Mouse (Mus musculus) bone marrow, adult 2 months (tissue): ENCODE measurements around the gene Lsp1. TPM values are rescaled to one million over a fixed set of nuclear protein-coding genes. Genes with fewer than 3 reads are reported as not detected.

Source experiments
- H3K27ac ChIP-seq: fragments of 200-500 bp; 2 replicates; pipeline ENCODE4 v1.5.1; 2012; ENCODE audit warnings: low read depth, mild to moderate bottlenecking, control low read depth, inconsistent platforms, low read length; ENCODE audit not compliant: control insufficient read depth, poor library complexity, insufficient read depth
- H3K4me1 ChIP-seq: fragments of 200-500 bp; 2 replicates; pipeline ENCODE4 v1.6.1; 2011; ENCODE audit warnings: low read length; ENCODE audit not compliant: control insufficient read depth, insufficient read depth
- H3K4me3 ChIP-seq: fragments of 200-500 bp; replicated peaks from 2 replicates; pipeline ENCODE3; 2011; ENCODE audit warnings: mild to moderate bottlenecking, low read depth, low read length, control low read depth; ENCODE audit not compliant: control insufficient read depth
- CTCF ChIP-seq: fragments of 200-500 bp; IDR thresholded peaks from 2 replicates; pipeline ENCODE4 v1.5.1; 2011; ENCODE audit warnings: low read length, control low read depth; ENCODE audit not compliant: control insufficient read depth, insufficient read depth
- POLR2A ChIP-seq: fragments of 200-500 bp; IDR thresholded peaks from 2 replicates; pipeline ENCODE4 v1.6.1; 2011; ENCODE audit warnings: low read depth, mild to moderate bottlenecking, control low read depth, low read length, borderline replicate concordance; ENCODE audit not compliant: control insufficient read depth
- WGBS: fragments of 180-500 bp; shearing (Covaris S2); methylation state at CpG from one replicate; pipeline ENCODE4 v1.1.7; 2018; 5-methylcytosine and 5-hydroxymethylcytosine counted together
- polyA plus RNA-seq: library from polyadenylated mRNA; stranded (reverse); fragments of >200 nt; gene quantifications from 2 replicates; pipeline ENCODE4 v1.2.4, GENCODE M21; 2011; ENCODE audit warnings: low replicate concordance; ENCODE audit not compliant: missing spikeins, insufficient read depth, insufficient read length

Lsp1 gene
- polyA plus RNA-seq, 1 experiment: 280 TPM

- H3K27ac ChIP-seq: no peak overlapping the region
- 69% methylated on average over 12 of the region's 12 CpGs for WGBS
- TF ChIP-seq POLR2A: no peak
- no peak for TF ChIP-seq CTCF
- H3K4me1 ChIP-seq: no peaks in the 10 kb centered on the region
- no peak overlapping the region for H3K4me3 ChIP-seq
Observed at GRCm38 (mm10) chr7:142510021-142510777, 49.6 kb downstream of the Lsp1 start.

DNA sequence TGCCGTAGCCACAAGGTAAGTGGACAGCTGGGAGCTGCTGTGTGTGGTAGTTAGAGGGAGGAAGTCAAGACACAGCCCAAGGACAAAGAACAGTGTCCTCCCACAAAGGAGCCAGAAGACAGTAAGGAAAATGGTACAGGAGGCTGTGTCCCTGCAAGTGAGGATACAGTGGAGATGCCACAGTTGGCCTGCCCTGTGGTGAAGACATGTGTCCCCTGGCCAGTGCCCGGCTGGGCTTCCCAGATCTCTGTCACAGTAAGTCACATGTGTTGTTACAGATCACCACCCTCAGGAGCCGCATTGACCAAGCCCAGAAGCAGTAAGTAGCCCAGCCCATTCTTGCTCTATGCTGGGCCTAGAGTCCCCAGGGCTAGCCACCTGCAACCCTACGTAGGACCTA is 53.4 kb downstream of the Lsp1 start:
- no peak overlapping the region for H3K27ac ChIP-seq
- 78% methylated on average over 4 of the region's 4 CpGs for WGBS
- no peaks in the 10 kb centered on the region for H3K4me1 ChIP-seq
- H3K4me3 ChIP-seq: no peak overlapping the region
- TF ChIP-seq CTCF (no peak), POLR2A (no peak)

GRCm38 (mm10) chr7:142516221-142516978 is 55.8 kb downstream of the Lsp1 start:
- H3K27ac ChIP-seq: no peak overlapping the region
- WGBS: 44% methylated on average over 21 of the region's 21 CpGs
- no peak for TF ChIP-seq CTCF
- TF ChIP-seq POLR2A: no peak
- no peak overlapping the region for H3K4me3 ChIP-seq
- H3K4me1 ChIP-seq: no peaks in the 10 kb centered on the region

- Histone ChIP-seq H3K4me3 (no peak overlapping the region), H3K27ac (no peak overlapping the region), H3K4me1 (no peaks in the 10 kb centered on the region)
- TF ChIP-seq POLR2A (no peak), CTCF (no peak)
- 68% methylated on average over 3 of the region's 3 CpGs for WGBS
Observed at GRCm38 (mm10) chr7:142517531-142517930, 56.9 kb downstream of the Lsp1 start.

DNA sequence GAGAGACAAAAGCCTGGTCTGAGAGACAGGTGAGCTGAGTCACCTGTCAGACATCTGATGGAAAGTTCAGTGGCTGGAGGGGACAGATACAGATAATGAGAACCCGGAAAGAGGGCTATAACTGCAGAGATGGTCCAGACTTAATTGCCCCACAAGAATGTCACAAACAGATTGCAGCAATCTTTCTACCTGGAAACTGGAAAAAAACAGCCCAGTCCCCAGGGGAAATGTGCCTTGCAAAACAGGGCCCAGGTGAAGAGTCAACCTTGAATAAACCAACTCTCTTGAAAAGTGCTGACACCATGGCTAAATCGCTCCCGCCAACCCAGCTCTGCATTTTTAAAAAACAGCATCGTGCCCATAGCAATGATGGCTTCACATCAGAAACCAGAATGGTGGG is 59.7 kb downstream of the Lsp1 start:
- H3K4me3 ChIP-seq: no peak overlapping the region
- H3K4me1 ChIP-seq: no peaks in the 10 kb centered on the region; the same call in 1 of the 2 replicates
- no peak overlapping the region for H3K27ac ChIP-seq
- WGBS: 84% methylated on average over 4 of the region's 4 CpGs
- TF ChIP-seq POLR2A: no peak
- TF ChIP-seq CTCF: no peak

DNA sequence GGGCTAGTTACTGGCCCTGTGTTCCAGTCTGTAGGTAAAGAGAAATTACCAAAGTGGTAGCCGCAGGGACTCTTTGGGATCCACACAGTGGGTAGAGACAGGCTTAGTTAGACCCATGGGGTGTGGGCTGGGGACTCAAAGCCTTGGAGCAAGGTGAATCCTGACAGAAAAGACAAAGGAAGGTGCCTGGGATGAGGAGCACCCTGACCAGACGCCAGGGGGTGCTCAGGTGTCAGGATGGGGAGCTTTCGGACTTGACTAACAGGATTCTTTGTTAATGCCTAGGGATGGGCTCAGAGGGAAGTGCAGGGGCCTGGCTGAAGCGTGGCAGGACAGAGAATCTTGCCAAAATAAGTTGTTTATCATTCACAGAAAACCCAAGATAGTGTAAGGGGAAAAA is 61.7 kb downstream of the Lsp1 start:
- no peak for TF ChIP-seq POLR2A
- peak; percentile 29; the same call in 1 of the 2 replicates for TF ChIP-seq CTCF
- Histone ChIP-seq H3K27ac (no peak overlapping the region), H3K4me1 (no peaks in the 10 kb centered on the region; the same call in 1 of the 2 replicates), H3K4me3 (no peak overlapping the region)
- 39% methylated on average over 4 of the region's 4 CpGs for WGBS

DNA sequence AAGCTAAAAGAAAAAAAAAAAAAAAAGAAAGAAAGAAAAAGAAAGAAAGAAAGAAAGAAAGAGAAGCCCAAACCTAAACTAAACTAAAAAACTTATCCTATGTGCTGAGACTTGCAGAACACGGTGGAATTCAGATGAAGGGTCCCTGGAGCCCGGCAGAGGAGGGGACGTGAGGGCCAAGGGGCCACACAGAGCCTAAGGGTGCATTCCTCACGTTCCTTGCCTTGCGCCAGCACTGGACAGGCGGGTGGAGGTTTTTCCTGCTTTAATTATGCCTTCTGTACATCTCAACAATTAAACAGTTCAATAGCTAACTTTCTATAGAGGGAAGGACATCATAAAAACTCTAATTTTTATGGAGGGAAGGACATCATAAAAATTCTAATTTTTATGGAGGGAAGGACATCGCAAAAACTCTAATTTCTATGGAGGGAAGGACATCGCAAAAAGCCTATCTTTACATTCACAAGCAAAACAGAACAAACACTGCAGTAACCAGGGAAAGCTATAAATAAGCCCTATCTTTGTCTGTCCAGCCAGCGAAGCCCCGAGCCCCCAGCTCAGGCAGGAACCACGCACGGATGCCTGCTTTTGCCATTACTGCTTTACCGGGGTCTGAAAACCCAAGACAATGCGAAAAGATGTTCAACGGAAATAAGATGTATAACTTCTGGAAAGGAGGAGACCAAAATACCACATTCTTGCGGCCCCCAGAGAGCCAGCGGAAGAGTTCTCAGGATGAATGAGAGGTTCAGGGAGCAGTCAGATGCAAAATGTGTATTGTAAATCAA is 62.8 kb downstream of the Lsp1 start:
- TF ChIP-seq CTCF: no peak
- no peak for TF ChIP-seq POLR2A
- no peaks in the 10 kb centered on the region; the same call in 1 of the 2 replicates for H3K4me1 ChIP-seq
- 80% methylated on average over 17 of the region's 17 CpGs for WGBS
- no peak overlapping the region for H3K27ac ChIP-seq
- H3K4me3 ChIP-seq: no peak overlapping the region

- TF ChIP-seq CTCF (no peak), POLR2A (no peak)
- Histone ChIP-seq H3K27ac (no peak overlapping the region), H3K4me3 (no peak overlapping the region), H3K4me1 (no peaks in the 10 kb centered on the region; the same call in 1 of the 2 replicates)
- WGBS: 68% methylated on average over 13 of the region's 13 CpGs
Observed at GRCm38 (mm10) chr7:142525342-142526178, 65.0 kb downstream of the Lsp1 start.
